Mouse (Mus musculus): ENCODE results near the gene Slc9a1.

The Slc9a1 gene

GRCm38 (mm10) chr4:133369553-133370297 is at the start of gene Slc9a1:
Gene Slc9a1, plus strand, starts transcription at chr4:133369706.
- peak; percentile 96 for DNase-seq

DNA sequence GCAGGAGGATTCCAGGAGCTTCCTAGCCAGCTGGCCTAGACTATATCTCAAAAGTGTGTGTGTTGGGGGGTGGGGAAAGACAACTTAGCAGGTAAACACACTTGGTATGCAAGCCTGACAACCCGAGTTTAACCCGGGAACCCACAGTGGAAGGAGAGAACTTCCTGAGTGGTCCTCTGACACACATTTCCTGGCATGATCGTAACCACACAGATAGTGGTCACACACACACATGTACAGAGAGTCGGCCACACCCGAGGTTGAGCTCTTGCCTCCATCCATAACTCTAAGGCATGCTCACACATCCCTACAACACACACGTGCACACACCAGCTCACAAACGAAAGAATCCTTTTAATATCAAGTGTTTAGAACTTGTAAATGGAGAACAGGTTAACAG is 41.4 kb upstream of the Slc9a1 start:
- no peak for DNase-seq

- no peak for DNase-seq
Measured at GRCm38 (mm10) chr4:133330296-133330695, 39.2 kb upstream of the Slc9a1 start.

DNA sequence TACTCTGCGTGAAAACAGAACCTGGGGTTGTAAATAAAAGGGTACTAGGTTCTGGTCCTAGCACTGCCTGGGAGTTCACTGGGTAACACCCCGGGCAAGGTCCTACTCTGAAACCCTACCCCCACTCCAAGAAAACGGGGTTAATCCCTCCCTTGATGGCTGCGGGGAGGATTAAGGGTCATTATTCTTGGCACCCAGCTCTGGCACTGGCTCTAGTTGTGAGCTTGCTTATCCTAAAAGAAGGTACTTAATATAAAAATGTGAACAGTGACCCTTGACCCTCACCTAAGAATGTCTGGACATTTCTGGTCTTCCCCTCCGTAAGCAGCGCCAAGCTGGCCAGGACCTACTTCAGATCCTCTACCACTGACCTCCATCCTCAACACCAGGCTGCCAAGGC is 36.2 kb upstream of the Slc9a1 start:
- DNase-seq: no peak

DNA sequence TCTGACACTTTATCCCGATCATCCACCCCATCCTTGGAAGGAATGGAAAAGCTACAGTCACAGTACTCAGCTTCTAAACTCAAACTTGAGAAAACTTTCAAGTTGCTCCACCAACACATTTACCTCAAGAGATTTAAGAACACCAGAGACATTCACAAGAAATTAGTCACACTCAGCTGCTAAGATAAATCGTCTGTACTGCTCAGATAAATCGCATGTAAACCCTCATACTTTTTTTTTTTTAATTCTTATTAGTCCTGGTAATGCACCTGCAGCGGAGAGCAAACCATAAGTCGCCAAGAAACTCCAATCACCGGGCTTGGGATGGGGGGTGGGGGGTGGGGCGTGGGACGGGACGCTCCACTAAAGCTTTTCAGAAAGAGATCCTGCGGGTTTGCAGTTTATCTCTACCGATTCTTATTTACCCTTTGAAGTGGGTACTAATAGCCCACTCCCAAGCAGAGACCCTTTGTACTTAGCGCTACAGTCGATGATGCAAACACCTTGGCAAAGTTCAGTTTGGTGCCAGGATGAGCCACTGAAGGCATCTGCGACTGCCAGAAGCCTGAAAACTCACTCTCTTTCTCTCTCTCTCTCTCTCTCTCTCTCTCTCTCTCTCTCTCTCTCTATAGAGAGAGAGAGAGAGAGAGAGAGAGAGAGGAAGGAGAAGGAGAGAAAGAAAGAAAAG is 31.5 kb upstream of the Slc9a1 start:
- DNase-seq: peak in 1 of 2 experiments; percentile 19

DNA sequence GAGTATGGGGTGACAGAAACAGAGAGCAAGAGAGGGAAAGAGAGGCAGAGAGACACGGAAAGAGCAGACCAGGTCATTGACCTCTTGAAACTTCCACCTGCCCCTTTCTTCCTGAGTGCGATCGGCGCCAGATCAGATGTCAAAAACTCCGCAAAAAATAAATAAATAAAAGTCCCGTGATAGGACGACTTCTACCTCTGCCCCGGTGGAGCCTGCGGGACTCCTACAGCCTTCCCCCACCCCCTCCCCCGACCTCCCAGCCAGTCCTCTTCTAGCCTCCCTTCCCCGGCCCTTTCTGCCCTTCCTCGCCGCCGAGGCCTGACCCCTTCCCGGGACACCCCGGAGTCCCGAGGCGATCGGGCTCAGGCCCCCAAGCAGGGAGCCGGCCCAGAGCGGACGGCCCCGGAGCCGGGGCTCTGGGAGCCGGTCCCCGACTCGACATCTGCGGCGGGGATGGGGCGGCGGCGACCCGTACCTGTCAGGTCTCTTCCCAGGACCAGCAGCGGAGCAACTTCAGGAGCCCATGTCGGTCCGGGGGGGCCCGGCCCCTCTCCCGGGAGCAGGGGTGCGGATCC is 30.9 kb upstream of the Slc9a1 start:
- DNase-seq: no peak

- DNase-seq: peak; percentile 96
Measured at GRCm38 (mm10) chr4:133339148-133339749, 30.3 kb upstream of the Slc9a1 start.

DNA sequence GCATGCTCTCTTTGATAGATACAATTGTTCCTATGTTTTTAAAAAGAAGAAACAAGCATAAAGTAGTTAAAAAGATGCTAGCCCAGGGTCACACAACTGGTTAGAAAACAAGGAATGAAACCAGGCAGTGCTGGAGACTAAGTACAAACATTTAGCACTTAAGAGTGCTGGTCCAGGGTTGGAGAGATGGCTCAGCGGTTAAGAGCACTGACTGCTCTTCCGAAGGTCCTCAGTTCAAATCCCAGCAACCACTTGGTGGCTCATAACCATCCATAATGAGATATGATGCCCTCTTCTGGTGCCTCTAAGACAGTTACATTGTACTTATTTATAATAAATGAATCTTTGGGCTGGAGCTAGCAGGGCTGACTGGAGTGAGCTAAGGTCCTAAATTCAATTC is 29.3 kb upstream of the Slc9a1 start:
- DNase-seq: no peak

- DNase-seq: peak; percentile 65 to 66
Measured at GRCm38 (mm10) chr4:133344112-133344511, 25.4 kb upstream of the Slc9a1 start.

GRCm38 (mm10) chr4:133345702-133346101 is 23.8 kb upstream of the Slc9a1 start:
- DNase-seq: peak in 1 of 2 experiments; percentile 25

- no peak for DNase-seq
Measured at GRCm38 (mm10) chr4:133346577-133346976, 22.9 kb upstream of the Slc9a1 start.

- DNase-seq: no peak
Measured at GRCm38 (mm10) chr4:133347624-133348023, 21.9 kb upstream of the Slc9a1 start.

- DNase-seq: no peak
Measured at GRCm38 (mm10) chr4:133348051-133348775, 21.3 kb upstream of the Slc9a1 start.

GRCm38 (mm10) chr4:133352797-133353196 is 16.7 kb upstream of the Slc9a1 start:
- DNase-seq: no peak

GRCm38 (mm10) chr4:133353367-133354365 is 15.8 kb upstream of the Slc9a1 start, which contains the start of gene Wdtc1:
Gene Wdtc1, minus strand, starts transcription at chr4:133353481.
- DNase-seq: no peak

DNA sequence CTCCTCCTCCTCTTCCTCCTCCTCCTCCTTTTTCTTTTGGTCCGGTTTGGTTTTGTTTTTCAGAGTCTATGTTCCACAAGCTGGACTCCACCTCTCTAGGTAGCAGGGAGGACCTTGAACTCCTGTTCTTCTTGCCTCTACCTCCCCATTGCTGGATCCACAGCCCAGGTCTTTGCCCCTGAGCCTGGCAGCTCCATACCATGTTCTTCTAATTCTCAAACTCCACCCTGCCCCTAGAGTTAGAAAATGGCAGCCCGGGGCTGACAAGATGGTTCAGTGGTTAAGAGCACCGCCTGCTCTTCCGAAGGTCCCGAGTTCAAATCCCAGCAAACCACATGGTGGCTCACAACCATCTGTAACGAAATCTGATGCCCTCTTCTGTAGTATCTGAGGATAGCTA is 14.9 kb upstream of the Slc9a1 start:
- DNase-seq: no peak

- peak; percentile 32 to 36 for DNase-seq
Measured at GRCm38 (mm10) chr4:133370298-133371274, 1.1 kb downstream of the Slc9a1 start.

DNA sequence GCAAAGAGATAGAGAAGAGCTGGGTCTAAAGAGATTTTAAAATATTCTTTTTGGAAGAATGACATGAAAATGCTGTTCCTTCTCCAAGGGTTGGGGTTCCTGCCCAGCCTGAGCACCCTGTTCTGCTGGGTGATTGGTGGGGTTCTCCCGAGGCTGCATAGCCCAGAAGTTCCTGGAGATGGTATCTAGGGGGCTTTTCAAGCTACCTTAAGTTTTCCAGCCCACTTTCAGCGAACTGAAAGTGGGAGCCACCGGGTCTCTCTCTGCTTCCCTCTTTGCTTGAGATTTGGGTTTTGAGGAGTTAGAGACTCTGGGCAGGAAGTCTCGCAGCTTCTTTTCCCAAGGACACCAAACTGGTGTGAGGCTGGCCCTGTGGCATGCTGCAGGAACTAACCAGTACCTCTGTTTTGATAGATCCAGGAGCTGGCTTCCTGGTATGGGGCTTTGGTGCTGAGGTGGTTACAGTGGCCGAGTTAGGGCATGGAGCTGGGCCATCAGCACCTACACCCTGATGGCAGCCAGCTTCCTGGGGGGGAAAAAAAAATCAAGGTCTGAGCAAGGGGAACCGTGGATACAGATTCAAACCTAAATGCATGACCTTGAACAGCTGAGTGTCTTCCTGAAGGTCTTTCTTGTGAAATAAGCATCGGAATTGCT is 2.2 kb downstream of the Slc9a1 start:
- DNase-seq: no peak

DNA sequence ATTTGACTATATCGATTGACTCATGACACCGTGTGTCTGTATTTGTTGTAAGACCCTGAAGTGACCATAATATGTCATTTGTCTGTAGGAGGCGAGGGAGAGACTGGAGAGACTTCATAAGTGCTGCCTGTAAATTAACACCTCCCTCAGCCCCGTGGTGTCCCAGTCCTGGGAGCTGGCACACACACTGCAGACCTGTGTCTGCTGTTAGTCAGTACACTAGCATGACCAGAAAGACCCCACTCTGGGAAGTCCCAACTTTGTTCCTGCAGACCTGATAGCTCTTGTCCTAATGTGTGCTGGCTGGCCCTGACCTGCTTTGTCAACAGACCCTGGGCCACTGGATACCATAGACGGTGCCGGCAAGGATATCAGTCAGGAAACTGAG is 2.8 kb downstream of the Slc9a1 start:
- no peak for DNase-seq

DNA sequence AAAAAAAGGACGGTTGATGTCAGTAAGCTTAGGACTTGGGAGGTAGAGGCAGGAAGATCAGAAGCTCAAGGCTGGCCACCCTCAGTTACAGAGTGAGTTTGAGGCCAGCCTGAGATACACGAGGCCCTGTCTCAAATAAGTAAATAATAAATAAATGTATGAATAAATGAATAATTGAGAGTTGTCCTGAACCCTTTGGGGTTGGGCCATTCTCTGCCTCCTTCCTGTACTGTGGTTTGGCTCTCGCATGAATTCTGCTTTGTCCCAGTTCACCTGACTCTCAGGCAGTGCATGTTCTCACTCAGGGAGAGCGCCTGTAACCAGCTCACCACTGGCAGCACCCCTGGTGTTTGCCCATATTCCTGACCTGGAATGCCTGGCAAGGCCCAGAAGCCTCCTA is 4.5 kb downstream of the Slc9a1 start:
- no peak for DNase-seq

Data from B cell, adult 2 months (primary cell).